Mouse (Mus musculus) brain, embryonic 14.5 days (tissue): ENCODE results near the gene Lrrc1.

Source experiments
- CTCF ChIP-seq: fragments of 200-500 bp; IDR thresholded peaks from 2 replicates; pipeline ENCODE4 v1.5.1; 2012; ENCODE audit warnings: inconsistent platforms, mild to moderate bottlenecking, moderate library complexity, borderline replicate concordance; ENCODE audit not compliant: insufficient read depth, insufficient read length; ENCODE audit errors: extremely low read depth
- POLR2A ChIP-seq: fragments of 200-500 bp; IDR thresholded peaks from 2 replicates; pipeline ENCODE4 v1.6.1; 2012; ENCODE audit warnings: mild to moderate bottlenecking, inconsistent platforms, borderline replicate concordance; ENCODE audit not compliant: poor library complexity, insufficient read depth, insufficient read length, severe bottlenecking; ENCODE audit errors: extremely low read depth

- no peak for TF ChIP-seq POLR2A
- no peak for TF ChIP-seq CTCF
Measured at GRCm38 (mm10) chr9:77484751-77485150, 59.9 kb downstream of the Lrrc1 start.
